Mouse (Mus musculus) E14TG2a.4 (cell line): Measurements from ENCODE around the gene Eif3l.

ENCODE experiments used
- CTCF ChIP-seq: conservative IDR thresholded peaks from 2 replicates; pipeline ENCODE4 v1.5.1; 2014; ENCODE audit warnings: low read length
- POU5F1 ChIP-seq: IDR thresholded peaks from 2 replicates; pipeline ENCODE4 v1.6.1; 2014; ENCODE audit warnings: low read length, borderline replicate concordance

- TF ChIP-seq POU5F1 (no peak), CTCF (no peak)
Observed at GRCm38 (mm10) chr15:79062376-79063159, 12.4 kb upstream of the Eif3l start, which contains the start of gene Ankrd54.
